Mouse (Mus musculus) layer of hippocampus, adult 2 months (tissue): ENCODE data around the gene Amn. TPM values are rescaled to one million over a fixed set of nuclear protein-coding genes. Genes with fewer than 3 reads are reported as not detected.
A peak's percentile ranks its signal among the peaks of the same experiment; 100 is the strongest.

Source experiments
- DNase-seq, 2 experiments: peaks; one replicate each; pipeline ENCODE4 v3.0.0; 2022; ENCODE audit warnings: low spot score in 2 of 2
- H3K27ac ChIP-seq: fragments of 200-600 bp; 2 replicates; pipeline ENCODE4 v1.8.1; 2022
- H3K4me3 ChIP-seq: fragments of 200-600 bp; 2 replicates; pipeline ENCODE4 v1.8.1; 2022; ENCODE audit warnings: mild to moderate bottlenecking
- CTCF ChIP-seq: fragments of 200-600 bp; conservative IDR thresholded peaks from 2 replicates; pipeline ENCODE4 v1.8.1; 2022; ENCODE audit warnings: antibody characterized with exemption, mild to moderate bottlenecking, moderate library complexity
- long read RNA-seq, 2 experiments: library from polyadenylated mRNA; stranded (forward); transcript quantifications; one replicate each; pipeline ENCODE4 v2.0.0; 2021; ENCODE audit warnings: borderline mapping rate in 2 of 2
- total RNA-seq, 2 experiments: library from RNA; stranded (reverse); gene quantifications; 2 replicates each; pipeline ENCODE4 v1.2.3; 2021

Gene Amn
- total RNA-seq, result 1 to 10 TPM; 4.7 to 5.4 TPM
- long read RNA-seq, experiment 1, partial matches to known transcripts, result 3 of 9 reads
- long read RNA-seq, experiment 1, other reads (novel, unspliced or antisense), result 2 of 9 reads
- long read RNA-seq, experiment 2, partial matches to known transcripts, result 4 of 6 reads
- long read RNA-seq, experiment 2, other reads (novel, unspliced or antisense), result 1 of 6 reads

DNA sequence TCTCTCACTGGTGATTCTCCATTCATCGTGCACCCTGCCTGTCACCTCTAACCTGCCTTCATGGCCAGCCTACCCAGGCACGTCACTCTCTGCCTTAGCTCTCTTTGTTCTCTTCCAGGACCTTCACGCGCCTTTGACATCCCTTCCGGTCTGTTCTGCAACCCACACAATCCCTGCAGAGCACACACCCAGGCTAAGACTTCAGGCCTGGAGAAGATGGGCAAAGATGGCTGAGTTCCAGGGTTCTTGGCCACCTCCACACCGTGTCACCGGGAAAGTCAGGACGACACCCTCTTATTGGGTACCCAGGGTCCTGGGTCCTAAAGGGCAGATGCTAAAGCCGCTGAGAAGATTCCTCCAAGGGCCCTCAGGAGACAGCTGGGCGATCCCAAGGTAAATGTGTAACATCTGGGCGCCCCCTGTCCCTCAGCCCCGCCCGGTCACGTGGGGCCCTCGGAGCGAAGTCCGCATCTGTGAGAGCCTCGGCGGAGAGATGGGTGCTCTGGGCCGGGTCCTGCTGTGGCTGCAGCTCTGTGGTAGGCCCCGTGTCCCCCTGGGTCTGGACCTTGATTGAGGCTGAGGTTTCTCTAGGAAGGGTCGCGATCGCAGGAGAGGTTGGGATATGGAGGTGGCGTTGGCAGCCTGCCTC is at the start of gene Amn:
Gene Amn (plus strand): TSS at position 467 of the 649 bp plus-strand sequence.
- no peak for TF ChIP-seq CTCF
- Histone ChIP-seq H3K27ac (no peak within 1 kb of the TSS), H3K4me3 (no peak within 1 kb of the TSS)
- DNase-seq, result no peak

DNA sequence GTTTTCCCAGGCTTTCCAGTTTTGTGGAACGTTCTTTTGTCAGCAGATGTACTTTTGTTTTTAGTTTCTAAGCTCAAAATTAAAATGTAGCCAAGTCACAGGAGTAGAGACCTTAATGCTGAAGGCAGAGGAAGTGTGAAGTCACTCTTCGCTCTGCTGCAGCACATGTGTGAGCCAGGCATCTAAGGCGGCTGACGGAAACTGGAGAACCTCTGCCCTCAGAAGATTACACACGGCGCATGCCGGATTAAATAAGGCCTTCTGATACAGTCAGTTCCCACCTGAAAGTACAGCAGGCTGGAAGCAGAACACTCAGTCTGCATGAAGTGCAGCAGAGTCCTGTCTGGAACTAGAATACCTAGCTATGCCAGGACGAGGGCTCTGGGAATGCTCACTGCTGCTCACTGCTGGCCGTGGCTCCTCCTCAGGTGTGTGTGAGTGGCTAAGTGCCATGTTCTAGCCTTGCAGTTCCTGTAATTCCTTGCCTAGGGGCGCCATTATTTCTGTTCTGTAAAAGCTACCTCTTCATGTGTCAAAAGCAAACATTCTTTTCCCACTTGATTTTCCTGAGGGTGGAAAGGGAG is 45.6 kb upstream of the Amn start:
- DNase-seq, result no peak
- no peak for TF ChIP-seq CTCF
- H3K4me3 ChIP-seq, result no peak overlapping the region
- H3K27ac ChIP-seq, result peak overlapping the region; percentile 71

DNA sequence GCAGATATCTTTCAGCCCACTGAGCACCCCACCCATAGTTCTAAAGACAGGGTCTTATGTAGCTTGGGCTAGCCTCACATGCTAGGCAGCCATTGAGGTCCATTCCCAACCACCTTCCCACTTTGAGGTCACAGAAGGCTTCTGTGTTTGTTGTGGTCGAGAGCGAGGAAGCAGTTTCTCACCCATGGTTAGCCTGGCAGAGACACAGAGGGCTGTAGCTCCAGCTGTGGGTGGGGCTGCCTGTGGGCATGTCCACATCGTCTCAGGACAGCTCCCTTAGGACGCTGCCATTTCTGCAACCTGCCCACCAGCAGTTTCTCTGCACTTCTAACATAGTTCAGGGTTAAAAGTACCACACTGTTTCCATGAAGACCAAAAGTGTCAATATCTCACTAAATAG is 43.5 kb upstream of the Amn start:
- no peak overlapping the region for H3K27ac ChIP-seq
- no peak overlapping the region for H3K4me3 ChIP-seq
- no peak for TF ChIP-seq CTCF
- DNase-seq, result no peak

DNA sequence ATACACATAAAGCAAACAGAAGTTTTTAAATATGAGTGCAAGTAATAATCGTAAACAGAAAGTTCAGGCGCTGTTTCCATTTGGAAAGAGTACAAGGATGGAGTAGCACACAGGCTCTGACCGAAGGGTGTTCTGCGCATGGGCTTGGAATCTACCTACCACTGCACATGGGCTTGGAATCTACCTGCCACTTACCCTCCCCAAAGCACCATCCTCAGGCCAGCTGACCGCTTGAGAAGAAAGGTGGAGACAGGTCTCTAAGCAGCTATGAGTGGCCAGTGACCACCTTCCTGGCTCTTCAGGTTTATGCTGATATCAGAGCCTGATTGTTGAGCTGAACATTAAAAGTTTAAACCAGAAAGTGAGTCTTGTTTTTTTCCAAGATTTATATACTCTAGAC is 42.4 kb upstream of the Amn start:
- no peak for TF ChIP-seq CTCF
- no peak for DNase-seq
- Histone ChIP-seq H3K4me3 (no peak overlapping the region), H3K27ac (no peak overlapping the region)

DNA sequence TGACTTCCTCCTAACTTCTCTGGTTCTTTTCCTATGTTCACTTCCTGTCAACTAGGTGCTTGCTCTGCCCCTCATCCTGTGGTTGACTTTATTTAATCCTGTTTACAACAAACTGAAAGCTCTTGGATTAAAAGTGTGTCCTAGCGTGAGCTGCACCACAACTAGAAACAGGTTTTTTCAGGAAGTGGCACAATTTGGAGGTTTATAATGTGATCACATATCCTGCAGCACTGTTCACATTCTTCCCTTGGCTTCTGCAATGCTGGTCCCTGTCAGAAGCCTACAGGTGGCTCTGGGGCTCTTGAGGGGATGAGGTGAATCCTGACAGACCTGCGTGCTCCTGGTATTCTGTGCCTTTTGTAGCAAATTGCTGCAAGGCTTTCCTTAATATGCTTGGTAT is 40.1 kb upstream of the Amn start:
- H3K4me3 ChIP-seq, result no peak overlapping the region
- DNase-seq, result no peak
- H3K27ac ChIP-seq, result 0 out of 2 replicates have a peak overlapping the region, but pooled peaks have one; percentile 83
- no peak for TF ChIP-seq CTCF

DNA sequence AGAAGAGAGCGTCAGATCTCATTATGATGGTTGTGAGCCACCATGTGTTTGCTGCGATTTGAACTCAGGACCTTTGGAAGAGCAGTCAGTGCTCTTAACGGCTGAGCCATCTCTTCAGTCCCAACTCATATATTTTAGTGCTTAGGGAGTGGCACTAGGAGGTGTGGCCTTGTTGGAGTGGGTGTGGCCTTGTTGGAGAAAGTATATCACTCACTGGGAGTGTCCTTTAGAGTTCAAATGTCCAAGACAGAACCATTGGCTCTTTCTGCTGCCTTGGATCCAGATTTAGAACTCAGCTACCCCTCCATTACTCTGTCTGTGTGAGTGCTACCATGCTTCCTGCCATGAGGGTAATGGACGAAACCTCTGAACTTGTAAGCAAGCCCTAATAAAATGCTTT is 37.1 kb upstream of the Amn start:
- no peak overlapping the region for H3K4me3 ChIP-seq
- no peak for DNase-seq

DNA sequence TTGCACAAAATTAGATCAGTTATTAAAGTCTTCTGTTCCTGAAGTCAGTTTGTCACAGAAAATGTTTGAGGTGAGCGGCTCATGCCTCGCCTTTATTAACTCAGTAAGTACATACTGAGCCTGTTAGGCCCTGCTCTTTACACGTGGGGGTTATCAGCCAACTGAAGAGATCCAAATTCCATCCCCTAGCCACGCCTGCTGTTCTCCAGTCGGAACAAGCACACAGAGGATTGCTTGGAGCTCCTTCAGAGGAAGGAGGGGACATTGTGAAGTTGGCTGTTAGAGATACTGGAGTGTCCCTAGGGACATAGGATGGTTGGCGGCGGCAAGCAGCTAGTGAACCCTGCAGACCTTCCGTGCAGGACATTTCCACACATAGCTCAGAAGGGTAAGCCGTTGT is 36.5 kb upstream of the Amn start:
- Histone ChIP-seq H3K4me3 (no peak overlapping the region), H3K27ac (no peak overlapping the region)
- DNase-seq, result no peak
- no peak for TF ChIP-seq CTCF

More for the DNA sequence above, 37.1 kb upstream of the Amn start:
- H3K27ac ChIP-seq, result no peak overlapping the region
- no peak for TF ChIP-seq CTCF

DNA sequence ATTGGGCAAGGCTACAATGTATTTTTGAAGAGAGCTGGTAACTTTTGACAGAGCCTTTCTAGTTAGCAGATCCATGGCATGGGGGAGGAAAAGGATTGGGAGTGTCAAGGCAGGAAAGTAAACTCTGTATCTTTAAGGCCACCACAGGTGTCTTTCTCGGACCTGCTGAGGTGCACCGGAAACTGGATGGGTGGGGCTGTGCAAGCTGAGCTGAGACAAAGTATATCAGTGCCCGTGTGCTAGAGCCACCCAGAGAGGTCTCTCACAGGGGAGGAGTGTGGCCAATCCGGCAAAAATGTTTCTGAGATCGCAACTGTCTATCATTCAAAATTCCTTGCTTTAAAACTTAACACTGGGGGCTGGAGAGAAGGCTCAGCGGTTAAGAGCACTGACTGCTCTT is 35.3 kb upstream of the Amn start:
- TF ChIP-seq CTCF, result no peak
- Histone ChIP-seq H3K27ac (no peak overlapping the region), H3K4me3 (no peak overlapping the region)
- no peak for DNase-seq

DNA sequence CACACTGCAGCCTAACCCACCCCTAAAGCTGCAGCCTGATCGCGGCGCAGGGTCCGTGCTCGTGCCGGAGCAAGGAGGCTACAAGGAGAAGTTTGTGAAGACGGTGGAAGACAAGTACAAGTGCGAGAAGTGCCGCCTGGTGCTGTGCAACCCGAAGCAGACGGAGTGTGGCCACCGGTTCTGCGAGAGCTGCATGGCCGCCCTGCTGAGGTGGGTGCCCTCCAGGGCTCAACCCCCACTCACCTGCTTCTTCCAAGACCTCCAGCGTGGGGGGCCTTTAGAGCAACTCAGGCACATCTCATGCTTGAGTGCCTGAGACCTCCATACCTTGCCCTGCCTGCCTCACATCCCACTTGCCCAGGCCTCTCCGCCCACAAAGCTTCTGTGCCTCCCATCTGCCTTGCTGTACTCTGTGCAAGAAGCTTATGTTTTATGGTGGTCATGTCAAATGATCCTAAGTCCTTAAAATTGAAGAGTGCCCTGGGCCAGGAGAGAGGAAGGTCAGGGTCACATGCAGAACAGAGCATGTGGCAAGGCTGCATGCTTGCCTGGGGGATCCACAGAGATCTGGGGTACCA is 33.2 kb upstream of the Amn start:
- peak in 1 of 2 experiments; percentile 47 for DNase-seq
- TF ChIP-seq CTCF, result no peak
- peak overlapping the region; percentile 75 for H3K27ac ChIP-seq
- H3K4me3 ChIP-seq, result no peak overlapping the region

DNA sequence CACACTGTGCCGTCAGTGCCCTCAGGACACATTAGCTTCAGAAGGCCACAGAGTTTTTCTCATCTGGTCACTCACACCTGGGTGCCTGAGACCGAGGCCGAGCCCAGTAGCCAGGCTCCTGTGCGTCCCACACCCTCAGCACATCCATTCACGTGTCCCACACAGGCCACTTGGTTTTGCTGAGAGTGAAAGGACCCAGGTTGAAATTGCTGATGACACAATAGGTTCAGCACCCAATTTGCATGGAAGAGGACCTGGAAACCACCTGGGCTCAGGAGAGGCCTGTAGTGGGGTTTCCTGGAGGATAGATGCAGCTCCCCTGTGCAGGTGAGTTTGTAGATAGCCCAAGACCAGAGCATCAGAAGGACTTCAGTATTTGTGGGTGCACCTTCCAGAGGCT is 32.5 kb upstream of the Amn start:
- TF ChIP-seq CTCF, result no peak
- Histone ChIP-seq H3K27ac (peak overlapping the region; percentile 75), H3K4me3 (no peak overlapping the region)
- DNase-seq, result no peak

DNA sequence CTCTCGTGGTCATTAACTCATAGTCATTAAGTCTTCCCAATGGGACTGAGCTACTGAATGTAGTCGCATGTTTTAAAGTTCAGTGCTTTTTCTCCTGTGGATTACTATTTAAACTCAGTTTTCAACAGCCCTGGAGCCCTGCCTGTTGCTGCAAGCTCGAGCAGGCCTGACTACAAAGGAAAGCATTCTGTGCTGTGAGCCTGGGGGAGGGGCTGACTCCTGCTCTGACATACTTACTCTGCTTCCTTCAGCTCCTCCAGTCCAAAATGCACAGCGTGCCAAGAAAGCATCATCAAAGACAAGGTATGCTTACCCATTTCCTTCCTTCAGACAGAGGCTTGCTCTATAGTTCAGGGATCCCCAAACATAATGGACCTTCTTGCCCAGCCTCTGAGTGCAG is 32.1 kb upstream of the Amn start:
- peak overlapping the region; percentile 75 for H3K27ac ChIP-seq
- no peak for TF ChIP-seq CTCF
- no peak overlapping the region for H3K4me3 ChIP-seq
- DNase-seq, result peak in 1 of 2 experiments; percentile 32

DNA sequence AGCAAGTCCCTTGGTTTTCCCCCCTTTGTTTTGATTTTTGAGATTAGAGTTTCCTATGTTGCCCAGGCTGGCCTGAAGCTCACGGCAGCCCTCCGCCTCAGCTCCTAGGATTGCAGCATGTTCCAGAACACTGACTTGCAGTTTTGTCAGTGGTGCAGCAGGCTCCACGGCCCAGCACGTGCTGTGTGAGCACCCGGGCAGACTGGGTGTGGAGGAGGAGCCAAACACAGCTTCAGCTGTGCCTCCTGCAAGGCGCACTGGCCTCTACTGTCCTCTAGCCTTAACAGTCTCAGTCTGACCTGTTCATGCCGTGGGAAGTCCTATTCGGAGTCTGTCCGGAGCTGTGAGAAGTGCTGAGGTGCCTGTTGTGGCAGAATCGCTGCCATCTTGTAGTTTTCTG is 31.0 kb upstream of the Amn start:
- no peak overlapping the region for H3K27ac ChIP-seq
- TF ChIP-seq CTCF, result no peak
- no peak for DNase-seq
- H3K4me3 ChIP-seq, result no peak overlapping the region

DNA sequence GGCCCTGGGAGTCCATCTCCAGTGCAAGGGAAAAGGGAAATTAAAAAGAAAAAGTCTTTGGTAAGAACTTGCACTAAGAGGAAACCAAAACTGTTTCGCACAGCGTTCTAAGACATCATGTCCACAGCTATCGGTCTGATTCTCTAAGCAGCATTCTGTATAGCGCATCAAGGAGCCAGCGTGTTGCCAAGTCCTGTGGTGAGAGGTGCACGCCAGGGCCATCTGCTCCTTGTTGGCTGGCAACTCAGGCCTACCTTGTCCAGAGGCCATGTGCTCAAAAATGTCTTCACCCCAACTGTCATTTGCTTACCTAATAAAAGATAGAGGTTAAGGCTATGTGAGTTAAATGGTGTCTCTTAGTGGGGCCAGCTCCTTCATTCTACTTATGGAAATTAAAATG is 29.0 kb upstream of the Amn start:
- Histone ChIP-seq H3K27ac (no peak overlapping the region), H3K4me3 (no peak overlapping the region)
- no peak for DNase-seq
- no peak for TF ChIP-seq CTCF

DNA sequence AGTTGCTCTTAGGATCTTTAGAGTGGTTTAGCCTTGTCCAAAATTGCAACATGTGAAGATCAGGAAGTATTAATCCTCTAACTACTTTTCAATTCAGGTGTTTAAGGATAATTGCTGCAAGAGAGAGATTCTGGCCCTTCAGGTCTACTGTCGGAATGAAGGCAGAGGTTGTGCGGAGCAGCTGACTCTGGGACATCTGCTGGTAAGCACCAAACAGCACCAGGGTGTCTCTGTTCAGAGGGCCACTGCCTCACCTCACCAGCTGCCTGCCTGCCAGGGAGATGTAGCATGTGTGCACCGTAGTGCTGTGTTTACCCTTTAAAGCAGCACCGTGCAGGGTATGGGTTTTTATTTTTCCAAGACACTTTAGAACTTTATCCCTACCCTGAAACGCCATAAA is 28.5 kb upstream of the Amn start:
- no peak for DNase-seq
- Histone ChIP-seq H3K4me3 (no peak overlapping the region), H3K27ac (no peak overlapping the region)
- no peak for TF ChIP-seq CTCF
